Mouse (Mus musculus) ovary, postnatal 36 days (tissue): Measurements from ENCODE around the gene Rsph3a.

Source experiments
- DNase-seq: peaks from one replicate; pipeline ENCODE4 v3.0.0; 2022; ENCODE audit warnings: low spot score, mixed read lengths

Gene Rsph3a

DNA sequence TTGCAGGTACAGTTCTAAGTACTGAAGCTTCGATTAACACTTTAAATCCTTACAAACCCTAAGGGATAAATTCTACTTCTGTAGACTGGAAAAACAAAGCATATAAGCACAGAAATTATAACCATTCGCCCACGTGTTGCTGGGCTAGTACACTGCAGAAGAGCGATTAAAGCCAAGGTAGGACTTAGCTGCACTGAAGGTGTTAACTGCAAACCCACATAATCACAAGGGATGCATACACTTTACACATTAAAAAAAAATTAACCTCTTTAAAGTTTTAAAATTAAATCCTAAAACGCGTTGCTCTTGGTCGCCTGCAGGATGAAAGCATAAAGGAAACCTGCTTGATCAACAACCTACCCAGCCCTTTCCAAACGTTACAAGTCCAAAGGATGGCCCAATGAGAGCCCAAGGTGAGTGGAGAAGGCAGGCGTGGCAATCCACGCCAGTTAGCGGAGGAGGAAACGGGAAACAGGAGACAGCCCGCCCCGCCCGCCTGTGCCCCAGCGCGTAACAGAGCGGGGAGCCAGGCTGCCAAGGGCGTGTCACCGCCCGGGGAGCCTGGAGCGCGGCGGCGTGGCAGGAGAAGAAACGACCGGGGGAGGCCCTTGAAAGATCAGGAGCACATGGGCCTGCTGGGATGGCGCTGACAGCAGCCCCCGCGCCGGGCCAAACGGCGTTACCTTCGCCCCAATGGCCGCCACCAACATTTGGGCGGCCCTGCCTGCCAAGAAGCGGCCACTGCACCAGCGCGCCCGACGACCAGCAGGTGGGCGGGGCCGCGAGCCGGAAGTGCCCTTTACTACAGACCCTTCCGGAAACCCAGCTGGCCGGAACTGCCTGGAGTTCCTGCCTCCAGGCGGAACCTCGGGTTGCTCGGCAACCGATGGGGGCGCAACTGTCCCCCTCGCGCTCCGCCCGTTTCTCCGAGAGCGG is at the start of gene Rsph3a:
Rsph3a (plus strand) TSS at position 498 of the 936 bp plus-strand sequence.
- DNase-seq: peak; percentile 88

DNA sequence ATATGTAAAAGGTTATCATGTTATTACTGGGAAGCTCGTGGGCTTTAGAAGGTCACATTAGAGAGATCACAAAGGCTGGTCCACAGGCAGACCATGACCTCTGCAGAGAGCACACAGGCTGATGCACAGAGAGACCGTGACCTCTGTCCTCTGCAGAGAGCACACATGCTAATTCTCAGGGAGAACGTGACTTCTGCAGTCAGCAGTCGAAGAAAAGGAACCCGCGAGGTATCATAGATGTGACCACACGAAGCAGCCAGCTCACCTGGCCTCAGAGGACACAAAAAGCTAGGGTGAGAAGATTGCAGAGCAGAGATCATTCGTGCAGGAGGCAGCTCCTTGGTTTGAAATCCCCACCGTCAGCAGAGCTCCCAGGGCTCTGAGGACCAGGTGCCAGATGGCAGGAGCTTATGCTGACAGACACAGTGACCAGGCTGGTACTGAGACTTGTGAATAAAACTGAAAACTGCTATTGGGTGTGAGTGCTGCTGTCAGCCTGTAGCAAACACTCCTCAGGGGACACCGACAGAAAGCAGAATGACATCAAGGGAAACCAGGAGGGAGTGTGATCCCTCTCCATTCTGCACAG is 49.3 kb upstream of the Rsph3a start:
- no peak for DNase-seq

DNA sequence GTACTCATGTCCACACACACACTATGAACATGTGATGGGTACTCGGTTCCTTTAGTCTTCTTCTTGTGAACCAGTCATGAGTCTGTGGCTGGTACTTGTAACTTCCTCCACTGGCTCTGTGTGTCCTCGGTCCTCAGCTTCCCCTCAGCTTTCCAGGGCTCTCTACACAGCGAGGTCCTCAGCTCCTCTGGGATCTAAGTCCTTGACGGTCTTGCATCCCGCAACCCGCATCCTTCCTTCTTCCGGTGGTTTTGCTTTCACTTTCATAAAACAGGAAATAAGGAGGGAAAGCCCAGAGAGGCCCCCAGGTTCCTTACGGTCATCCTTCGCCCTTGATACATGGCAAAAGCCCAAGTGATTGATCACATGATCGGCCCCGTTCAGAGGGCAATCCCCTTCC is 48.3 kb upstream of the Rsph3a start:
- DNase-seq: no peak

DNA sequence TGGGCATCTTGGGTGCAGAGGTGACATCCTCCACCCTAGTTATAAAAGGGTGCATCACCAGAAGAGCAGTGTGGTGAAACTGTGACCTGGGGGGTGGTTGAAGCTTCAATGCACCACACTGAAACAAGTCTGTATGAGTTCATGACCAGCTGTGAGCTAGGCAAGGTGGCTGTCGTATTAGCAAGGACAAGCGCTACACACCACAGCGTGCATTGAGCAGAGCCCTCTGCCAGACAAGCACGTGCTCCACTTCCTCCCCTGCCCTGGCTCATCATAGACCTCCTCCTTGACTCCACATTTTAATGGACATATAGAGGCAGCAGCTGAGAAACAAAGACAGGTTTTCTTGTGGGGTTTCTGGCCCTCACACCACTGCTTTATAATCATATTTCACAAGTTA is 47.7 kb upstream of the Rsph3a start:
- no peak for DNase-seq

DNA sequence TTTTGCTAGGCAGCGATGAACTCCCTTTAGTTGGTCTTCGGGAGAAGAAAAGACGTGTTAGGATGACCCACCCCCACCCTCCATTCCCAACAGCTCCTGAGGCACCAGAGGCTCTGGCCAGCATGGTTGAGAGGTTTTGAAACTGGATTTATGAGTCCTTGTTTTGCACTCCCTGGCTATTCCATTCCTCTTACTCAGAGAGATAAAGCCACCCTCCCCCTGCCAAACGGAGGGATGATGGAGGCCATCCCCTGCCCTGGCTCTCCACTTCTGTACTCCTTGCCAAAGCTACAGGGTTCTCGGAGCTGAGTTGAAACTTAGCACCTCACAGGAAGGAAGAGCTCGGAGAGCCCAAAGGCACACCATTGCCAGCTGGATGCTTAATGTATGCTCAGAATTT is 46.2 kb upstream of the Rsph3a start:
- peak; percentile 41 for DNase-seq

DNA sequence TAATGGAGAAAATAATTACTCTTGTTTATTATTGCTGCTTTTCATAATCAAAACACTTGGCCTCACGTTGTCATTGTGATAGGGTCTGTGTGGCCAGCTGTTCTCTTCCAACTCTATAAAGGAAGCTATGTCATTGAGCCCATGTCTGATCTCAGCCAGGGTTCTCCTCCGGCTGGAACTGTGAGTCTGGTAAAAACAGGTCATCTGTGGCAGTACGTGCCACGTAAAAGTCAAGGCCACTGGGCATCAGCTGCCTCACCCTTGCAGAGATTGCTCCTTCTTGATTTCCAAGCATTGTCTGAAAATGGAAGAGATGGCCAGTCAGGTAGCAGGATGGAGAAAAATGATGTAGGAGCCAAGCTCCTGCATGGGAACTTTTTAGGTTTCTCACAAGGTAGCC is 45.5 kb upstream of the Rsph3a start:
- no peak for DNase-seq

DNA sequence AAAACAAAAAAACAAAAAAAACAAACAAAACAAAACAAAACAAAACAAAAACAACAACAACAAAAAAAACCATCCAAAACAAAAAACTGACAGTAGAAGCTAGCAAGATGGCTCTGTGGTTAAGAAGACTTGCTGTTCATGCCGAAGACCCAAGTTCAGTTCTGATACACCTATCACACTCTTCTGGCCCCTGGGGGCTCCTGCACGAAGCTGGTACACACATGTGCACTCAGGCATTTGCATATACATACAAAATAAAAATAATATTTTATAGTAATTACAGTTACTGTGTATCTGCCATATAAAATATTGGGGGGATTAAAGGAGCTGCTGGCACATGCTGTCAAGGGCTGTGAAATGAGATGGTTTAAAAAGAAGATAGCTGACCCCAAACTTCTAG is 43.9 kb upstream of the Rsph3a start:
- no peak for DNase-seq

DNA sequence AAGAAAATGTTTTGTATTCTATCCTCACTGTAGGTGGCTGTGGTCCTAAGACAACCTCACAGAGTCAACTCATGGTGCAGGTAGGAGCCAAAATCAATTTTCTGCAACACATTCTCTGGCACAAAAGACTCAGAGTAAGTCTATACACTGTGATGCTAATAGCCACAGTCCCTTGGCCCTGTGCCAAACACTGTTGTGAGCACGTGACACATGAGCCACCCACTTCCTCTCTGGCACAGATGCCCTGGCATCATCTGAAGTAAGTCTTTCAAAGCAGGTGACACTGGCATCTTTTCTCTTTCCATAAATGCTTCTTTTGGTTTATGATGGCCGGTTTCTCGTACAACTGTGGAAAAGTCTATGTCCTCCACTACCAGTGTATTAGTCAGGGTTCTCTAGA is 43.1 kb upstream of the Rsph3a start:
- DNase-seq: no peak

DNA sequence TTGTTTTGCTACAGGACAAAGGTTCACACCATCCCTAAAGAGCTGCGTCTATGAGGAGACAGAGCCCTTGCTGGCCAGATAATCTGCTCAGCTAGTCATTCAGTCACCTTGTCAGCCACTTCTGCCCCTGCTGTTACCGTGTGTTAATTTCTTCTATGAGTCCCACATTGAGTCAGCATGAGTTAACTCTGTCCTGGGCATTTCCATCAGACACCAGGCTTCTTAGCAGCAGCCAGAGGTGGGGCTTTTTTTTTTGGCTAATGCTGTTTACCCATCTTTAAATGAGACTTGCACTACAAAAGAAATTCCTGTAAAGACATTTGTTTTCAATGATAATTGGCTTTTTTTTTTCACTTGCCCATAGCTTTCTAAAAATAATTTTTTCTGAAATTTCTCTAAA is 40.4 kb upstream of the Rsph3a start:
- DNase-seq: no peak

DNA sequence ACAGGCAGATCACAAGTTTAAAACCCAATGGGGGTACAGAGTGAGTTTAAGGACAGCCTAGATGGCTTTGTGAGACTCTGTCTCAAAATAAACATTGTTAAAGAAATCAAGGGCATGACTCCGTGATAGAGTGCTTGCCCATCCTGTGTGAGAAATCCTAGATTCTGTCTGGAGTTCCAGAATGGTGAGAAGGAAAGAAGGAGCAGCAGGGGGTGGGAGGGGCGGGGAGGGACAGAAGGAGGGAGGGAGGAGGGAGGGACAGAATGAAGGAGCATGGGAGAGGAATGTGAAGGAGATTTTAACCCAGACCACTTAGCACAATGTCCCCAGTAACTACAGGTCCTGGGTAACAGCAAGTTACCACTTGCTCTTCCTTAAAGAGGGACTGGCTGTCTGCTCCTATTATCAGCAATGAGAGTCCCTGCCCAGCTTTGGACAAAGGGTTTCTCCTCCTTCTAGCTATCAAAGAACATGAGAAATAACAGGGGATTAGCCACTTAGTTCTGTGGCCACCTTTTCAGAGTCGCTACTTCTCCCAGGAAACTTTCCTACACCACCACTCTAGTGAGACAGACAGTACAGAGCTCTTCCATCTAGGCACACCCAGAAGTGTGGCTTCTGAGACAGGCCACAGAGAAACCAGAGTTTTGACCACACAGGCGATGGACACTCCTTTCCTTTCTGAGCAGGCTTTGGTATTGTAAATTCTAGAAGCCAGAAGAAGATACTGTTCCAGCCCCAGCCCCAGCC is 39.3 kb upstream of the Rsph3a start:
- DNase-seq: no peak

DNA sequence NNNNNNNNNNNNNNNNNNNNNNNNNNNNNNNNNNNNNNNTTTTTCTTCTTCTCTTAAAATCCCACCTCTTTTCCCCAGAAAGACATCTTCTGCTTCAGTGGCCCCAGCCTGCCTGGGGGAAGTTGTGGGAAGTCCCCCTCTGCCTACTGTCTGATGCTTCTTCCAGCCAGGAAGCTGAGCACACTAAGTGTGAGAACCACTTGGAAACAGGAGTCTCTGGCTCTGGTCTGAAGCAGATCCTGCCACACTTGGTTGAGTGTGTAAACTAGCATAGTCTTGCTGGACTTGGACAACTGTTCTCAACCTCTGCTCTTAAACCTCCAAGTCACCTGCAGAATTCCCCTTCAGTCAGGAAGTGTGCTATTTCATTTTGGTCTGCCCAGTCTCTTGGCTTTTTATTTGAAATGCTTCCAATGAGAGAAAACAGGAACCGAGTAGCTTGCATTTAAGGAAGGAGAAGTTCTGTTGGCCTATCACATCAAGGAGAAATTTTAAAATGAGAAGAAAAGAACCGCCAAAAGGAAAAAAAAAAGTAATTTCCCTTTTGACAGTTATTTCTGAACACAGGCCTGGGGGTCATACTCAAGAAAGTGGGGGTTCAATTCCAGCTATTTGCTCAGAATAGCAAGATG is 30.7 kb upstream of the Rsph3a start:
- no peak for DNase-seq

DNA sequence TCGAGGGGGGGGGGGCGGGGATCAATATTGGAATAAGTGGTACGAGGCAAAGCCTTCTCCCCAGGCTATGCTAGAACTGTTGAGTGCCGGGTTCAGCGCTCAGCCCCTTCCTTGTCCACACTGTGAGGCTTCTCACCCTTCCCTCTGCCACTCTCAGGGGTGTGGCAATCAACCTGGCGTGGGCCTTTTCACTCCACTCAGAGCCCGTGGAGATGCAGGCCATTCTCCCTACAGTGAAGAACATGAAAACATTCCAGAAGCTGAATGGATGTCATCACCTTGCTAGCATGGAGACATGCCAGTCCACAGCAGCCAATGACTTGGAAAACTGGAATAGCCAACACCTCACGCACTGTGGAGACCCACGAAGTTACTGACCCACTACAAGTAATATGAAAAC is 29.6 kb upstream of the Rsph3a start:
- DNase-seq: no peak

DNA sequence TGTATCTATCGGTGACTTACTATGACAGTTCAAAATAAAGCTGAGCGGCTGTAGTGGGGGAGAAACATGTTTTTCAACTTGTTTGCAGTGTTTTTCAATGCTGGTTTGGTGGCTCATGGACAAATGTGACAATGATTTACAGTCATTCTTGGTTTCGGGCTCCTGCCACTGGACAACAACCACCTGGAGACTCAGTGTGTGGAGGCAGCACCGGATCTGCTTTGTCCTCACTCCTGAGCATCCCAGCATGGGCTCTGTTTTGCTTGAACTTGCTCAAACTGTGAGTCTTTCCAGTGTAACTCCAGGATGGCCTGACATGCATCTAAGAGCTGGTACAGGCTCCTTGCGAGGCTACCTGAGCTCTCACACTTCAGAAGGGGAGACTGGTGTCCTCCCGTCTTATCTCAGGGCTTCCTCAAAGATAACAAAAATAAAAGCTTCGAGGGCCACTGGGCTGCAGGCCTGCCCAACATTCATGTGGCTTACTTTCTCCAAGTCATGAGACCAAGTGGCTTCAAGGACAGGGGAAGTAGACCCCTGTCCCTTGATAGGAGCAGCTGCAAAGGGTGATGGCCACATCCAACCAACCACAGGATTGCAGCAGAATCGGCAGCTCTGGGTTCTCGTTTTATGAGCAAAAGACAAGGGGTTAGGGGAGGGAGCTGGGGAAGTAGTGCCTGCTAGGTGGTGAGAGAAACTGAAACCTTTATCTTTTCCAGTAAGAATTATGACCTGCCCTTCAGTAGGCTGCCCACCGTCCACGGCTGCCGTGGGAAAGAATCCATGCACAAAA is 28.4 kb upstream of the Rsph3a start:
- no peak for DNase-seq

DNA sequence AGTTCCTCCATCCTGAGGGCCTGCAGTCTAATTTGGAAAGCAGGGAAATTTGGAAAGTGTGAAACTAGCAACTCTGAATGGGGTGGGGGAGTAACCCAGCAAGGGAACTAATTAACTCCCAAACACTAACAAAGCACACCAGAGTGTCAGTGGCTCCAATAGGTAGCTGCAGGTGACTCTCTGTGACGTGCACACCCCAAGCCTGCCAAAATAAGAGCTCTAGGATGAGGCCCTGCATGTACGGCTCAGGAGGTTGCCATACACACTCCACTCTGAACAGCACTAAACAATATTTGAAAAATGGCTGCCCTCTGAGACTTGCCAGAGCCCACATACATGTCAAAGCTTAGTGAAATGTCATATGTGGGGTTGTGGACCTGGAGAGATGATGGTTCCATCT is 27.1 kb upstream of the Rsph3a start:
- no peak for DNase-seq

DNA sequence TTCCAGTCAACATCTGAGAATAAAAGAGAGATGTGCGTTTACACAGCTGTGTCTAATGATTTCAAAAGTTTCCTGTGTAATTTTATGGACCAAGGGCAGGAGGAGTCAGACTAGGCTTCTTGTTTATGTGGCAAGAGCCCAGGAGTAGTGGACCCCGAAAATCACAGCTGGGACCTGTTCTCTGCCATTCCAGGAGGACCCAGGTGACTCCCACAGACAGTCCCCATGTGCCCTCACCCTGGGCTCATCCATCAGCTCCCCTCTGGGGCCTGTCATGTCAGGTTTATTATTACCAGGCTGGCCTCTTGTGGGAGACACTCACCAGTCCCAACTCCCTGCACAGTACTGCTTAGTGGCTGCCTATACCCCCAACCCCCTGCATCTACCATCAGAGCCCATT is 26.2 kb upstream of the Rsph3a start:
- DNase-seq: no peak

DNA sequence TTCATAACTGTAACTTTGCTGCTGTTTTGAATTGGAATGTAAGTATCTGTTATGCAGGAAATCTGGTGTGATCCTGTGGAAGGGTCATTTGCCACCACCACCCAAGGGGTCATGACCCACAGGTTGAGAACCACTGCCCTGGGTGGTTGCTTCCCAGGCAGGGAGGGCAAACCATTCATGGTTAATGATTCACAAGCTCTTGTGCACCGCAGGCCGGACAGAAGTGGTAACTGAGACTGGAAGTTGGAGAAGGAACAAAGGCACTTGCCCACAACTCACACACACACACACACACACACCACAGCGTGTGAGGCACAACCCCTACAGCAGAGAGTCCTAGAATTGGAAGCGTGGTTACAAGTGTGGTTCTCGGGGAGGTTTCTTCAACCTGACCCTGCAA is 22.9 kb upstream of the Rsph3a start:
- DNase-seq: no peak

DNA sequence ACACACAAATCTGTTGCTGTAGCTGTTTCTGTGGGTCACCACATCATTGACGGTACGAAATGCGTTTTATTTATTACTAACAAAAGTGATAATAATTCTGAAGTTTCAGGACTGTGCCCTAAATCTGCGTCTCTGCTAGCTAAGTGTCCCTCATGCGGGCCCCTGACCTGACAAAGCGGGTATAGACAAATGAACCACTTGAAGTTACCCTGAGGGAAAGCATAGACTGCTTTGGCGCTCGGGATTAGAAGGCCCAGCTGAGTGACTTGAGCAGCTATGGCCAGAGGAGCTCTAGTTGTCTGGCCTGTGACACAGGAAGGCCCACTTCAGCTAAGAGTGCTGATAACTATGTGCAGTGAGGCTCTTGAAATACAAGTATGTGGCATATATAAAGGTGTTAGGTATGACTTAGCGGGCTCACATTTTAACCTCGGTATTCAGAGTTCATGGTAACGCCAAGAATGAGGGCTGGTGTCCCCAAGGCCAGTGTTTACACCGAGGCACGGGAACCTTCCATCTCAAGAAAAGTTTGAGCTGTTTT is 21.2 kb upstream of the Rsph3a start:
- no peak for DNase-seq

DNA sequence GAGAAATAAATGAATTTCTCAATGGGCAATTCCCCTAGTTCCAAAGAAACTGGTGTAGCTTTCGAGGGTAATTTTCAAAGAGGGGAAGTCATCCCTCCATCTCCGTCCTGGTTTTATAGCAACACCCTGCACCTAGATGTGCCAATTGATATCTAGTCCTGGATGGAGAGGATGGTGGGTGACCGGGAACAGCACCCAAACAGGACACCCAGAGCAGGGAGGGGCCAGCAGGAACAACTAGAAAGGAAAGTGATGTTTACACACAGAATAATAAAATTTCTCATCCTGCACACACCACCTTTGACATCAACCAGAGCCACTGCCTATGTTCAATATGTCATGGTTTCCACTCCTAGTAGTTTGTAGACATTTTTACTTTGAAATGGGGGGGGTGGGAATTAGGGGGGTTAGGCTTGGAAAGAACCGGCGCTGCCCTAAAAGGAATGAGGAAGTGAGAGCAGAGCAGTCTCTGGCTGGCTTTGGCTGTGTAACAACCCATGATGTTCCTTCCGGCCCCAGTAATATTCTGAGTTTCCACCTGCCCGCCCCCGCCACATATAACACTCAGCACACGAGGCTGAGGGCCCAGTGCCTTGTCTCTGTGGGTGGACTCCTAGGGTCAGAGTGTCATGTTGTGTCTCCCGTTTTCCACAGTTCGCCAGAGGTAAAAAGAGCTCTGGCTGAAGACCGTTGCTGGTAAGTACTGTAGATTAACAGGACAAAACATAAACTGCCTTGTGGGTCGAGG is 19.8 kb upstream of the Rsph3a start, which contains the start of gene Tagap:
Tagap (plus strand) TSS at position 588 of the 748 bp plus-strand sequence.
- no peak for DNase-seq

DNA sequence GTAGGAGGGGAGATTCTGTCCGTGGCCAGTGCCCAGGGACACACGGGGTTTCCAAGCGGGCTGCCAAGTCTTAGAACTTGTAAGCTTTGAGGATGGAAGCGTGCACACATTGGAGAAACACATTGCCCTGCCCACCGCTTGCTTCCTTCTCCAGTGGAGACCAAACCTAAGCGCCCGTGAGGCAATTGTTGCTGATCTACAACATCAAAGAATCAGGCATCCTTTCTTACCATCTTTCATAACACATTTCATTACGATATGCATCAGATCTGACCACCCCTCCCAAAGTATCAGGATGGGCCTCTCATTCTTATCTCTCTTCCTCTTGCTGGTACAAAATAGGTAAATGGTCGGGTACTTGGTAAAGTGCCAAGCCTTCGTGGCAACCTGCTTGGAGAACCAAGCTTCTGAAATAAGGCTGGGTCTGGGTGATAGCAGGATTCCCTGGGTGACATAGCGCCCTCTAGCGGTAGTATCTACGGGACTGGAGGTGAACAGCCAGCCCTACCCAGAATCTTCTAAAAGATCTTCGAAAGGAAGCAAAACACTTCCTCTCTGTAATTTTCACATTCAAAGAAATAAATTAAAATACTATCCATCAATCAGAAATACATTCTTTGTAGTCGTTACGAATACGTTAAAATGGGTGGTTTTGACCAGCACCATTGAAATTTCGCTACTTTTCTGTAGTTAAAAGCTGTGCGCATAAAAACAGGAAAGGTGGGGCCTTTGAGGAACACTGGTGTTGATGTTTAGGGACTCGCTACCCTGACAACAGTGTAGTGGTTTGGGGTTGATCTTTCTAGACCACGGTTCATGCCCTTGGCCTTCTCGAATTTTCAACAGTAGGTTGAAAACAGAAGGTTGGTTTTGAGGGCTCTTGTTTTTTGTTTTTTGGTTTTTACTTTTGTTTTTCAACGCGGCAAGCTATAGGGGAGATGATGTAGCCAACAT is 17.6 kb upstream of the Rsph3a start:
- DNase-seq: peak; percentile 59
